Mouse (Mus musculus) small intestine, adult 2 months (tissue): ENCODE measurements around the gene Gm11037.

ENCODE experiments used
- CTCF ChIP-seq: fragments of 200-500 bp; IDR thresholded peaks from 2 replicates; pipeline ENCODE4 v1.5.1; 2012; ENCODE audit warnings: low read depth, mild to moderate bottlenecking, control low read depth, inconsistent platforms, low read length, moderate library complexity, mixed read lengths; ENCODE audit not compliant: insufficient replicate concordance, insufficient read length; ENCODE audit errors: extremely low read depth
- POLR2A ChIP-seq: fragments of 200-500 bp; IDR thresholded peaks from 2 replicates; pipeline ENCODE4 v1.6.1; 2012; ENCODE audit warnings: low read depth, mild to moderate bottlenecking, control low read depth, inconsistent platforms, low read length, moderate library complexity

- no peak for TF ChIP-seq CTCF
- TF ChIP-seq POLR2A, result no peak
Measured at GRCm38 (mm10) chr2:131145536-131145935, 12.2 kb downstream of the Gm11037 start.
